Mouse (Mus musculus) gastrocnemius, postnatal 10 days (tissue): Measurements from ENCODE around the gene Ormdl1. TPM values are rescaled to one million over a fixed set of nuclear protein-coding genes. Genes with fewer than 3 reads are reported as not detected.

Experiments
- total RNA-seq, 2 experiments: library from RNA; stranded (reverse); gene quantifications; 2 replicates each; pipeline ENCODE4 v1.2.3; 2021

The Ormdl1 gene
- total RNA-seq, 2 experiments from 2014 or later, result 4.5 to 4.7 TPM

Other genes with a start within 250 kb of the Ormdl1 start
- gene Mstn, start 235.5 kb upstream of the Ormdl1 start, total RNA-seq, result 10 to 100 TPM; 56.3 to 62.1 TPM
- gene 1700019A02Rik, start 109.5 kb upstream of the Ormdl1 start, total RNA-seq, result not detected
- 1 to 10 TPM; 5.8 to 6.7 TPM for gene Pms1, start 77 bp upstream of the Ormdl1 start, total RNA-seq
- under 1 TPM in 1 of 2 experiments, not detected in 1; 0.52 TPM for gene Gm28778, start within 50 bp of the Ormdl1 start, total RNA-seq
- 10 to 100 TPM; 16.7 to 18.4 TPM for gene Osgepl1, start 16.5 kb downstream of the Ormdl1 start, total RNA-seq
- 1 to 10 TPM; 5.2 to 9.0 TPM for gene Asdurf, start 55.5 kb downstream of the Ormdl1 start, total RNA-seq
- under 1 TPM in 1 of 2 experiments, not detected in 1; 0.09 TPM for gene Gm28551, start 55.6 kb downstream of the Ormdl1 start, total RNA-seq
- gene Asnsd1, start 55.7 kb downstream of the Ormdl1 start, total RNA-seq, result 10 to 100 TPM; 46.7 to 48.1 TPM